Mouse (Mus musculus): ENCODE data around the gene Kcnf1.

DNA sequence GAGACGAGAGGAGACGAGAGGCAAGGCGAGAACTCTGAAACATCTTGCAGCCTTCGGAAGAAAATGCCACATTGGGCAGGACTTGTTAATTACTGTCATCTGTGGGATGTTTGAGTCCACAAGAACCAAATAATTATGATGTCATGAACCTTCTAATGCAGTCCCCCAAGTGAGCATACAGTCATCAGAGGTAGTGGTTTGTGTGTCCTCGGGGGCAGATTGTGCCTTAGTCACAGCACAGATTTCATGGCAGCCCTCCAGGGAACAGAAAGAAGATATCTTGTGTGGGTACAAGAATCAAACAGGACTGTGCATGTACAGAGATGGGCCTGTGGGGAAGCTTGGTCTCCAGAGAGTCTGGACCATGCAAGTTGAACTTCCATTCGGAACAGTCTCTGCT, 17.5 kb upstream of the Kcnf1 start:
- TF ChIP-seq GATA1 (IDR thresholded peaks at IDR 0.05; ENCODE audit: borderline replicate concordance, low read length) = no peak
- TF ChIP-seq FLI1 (IDR thresholded peaks at IDR 0.05; ENCODE audit: low read length) = no peak

All from megakaryocyte, embryonic 14.5 days (primary cell).